Mouse (Mus musculus) liver, postnatal 0 days (tissue): Measurements from ENCODE around the gene Ctsd.

Experiments used
- CTCF ChIP-seq: sonication (generic); IDR thresholded peaks from 2 replicates; pipeline ENCODE4 v1.5.1; 2016; ENCODE audit warnings: antibody characterized with exemption, low read depth
- EP300 ChIP-seq: IDR thresholded peaks from 2 replicates; pipeline ENCODE4 v1.6.1; 2016; ENCODE audit warnings: antibody characterized with exemption, low read depth, mild to moderate bottlenecking

DNA sequence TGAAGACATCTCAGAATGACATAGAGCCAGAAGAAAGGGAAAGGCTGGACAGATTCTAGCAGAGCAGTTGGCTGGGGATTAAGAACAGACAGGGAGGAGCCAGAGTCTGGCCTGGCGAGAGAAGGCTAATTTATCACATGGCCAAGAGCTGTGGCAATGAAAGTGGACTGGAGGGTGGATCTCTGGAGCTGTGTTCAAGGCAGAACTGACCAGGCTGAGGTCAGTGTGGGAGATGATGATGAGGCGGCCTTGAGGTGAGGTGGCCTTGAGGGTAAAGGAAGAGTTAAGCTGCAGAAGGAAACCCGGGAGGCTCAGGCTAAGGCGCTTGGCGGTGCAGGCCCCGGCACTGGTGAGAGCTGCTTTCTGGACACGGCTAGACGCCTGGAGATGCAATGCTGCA, 28.7 kb downstream of the Ctsd start:
- TF ChIP-seq EP300 (no peak), CTCF (no peak)
